Mouse (Mus musculus) hindbrain, embryonic 10.5 days (tissue): ENCODE measurements around the gene Degs2. TPM values are rescaled to one million over a fixed set of nuclear protein-coding genes. Genes with fewer than 3 reads are reported as not detected.

Experiments used
- DNase-seq: peaks from one replicate; pipeline ENCODE4 v3.0.0-alpha.2; 2017; ENCODE audit warnings: low spot score
- H3K27ac ChIP-seq: fragments of 300-500 bp; sonication (generic); 2 replicates; pipeline ENCODE4 v1.5.1; 2016; ENCODE audit warnings: mild to moderate bottlenecking, moderate library complexity
- H3K27me3 ChIP-seq: fragments of 300-500 bp; sonication (generic); 2 replicates; pipeline ENCODE4 v1.6.1; 2016; ENCODE audit warnings: mild to moderate bottlenecking; ENCODE audit not compliant: poor library complexity, insufficient read depth, severe bottlenecking
- H3K36me3 ChIP-seq: fragments of 300-500 bp; sonication (generic); 2 replicates; pipeline ENCODE4 v1.6.1; 2016; ENCODE audit warnings: mild to moderate bottlenecking, moderate library complexity
- H3K4me1 ChIP-seq: fragments of 300-500 bp; sonication (generic); replicated peaks from 2 replicates; pipeline ENCODE4 v1.6.1; 2016; ENCODE audit warnings: mild to moderate bottlenecking
- H3K4me3 ChIP-seq: fragments of 300-500 bp; sonication (generic); 2 replicates; pipeline ENCODE4 v1.5.1; 2016; ENCODE audit warnings: mild to moderate bottlenecking, moderate library complexity
- H3K9me3 ChIP-seq: fragments of 300-500 bp; sonication (generic); 2 replicates; pipeline ENCODE4 v1.6.1; 2016; ENCODE audit warnings: mild to moderate bottlenecking, moderate library complexity
- WGBS: fragments of 180-500 bp; shearing (Covaris S2); methylation state at CpG from one replicate; pipeline ENCODE4 v1.1.7; 2016; 5-methylcytosine and 5-hydroxymethylcytosine counted together
- polyA plus RNA-seq: library from polyadenylated mRNA; unstranded; fragments of >200 nt; fragmentation: Nextera tagmentation; extraction: Ambion mirVana; gene quantifications from 2 replicates; pipeline ENCODE4 v1.2.1, GENCODE M21; 2016

Gene Degs2
- polyA plus RNA-seq, 1 experiment from 2014 or later: 2.1 TPM

DNA sequence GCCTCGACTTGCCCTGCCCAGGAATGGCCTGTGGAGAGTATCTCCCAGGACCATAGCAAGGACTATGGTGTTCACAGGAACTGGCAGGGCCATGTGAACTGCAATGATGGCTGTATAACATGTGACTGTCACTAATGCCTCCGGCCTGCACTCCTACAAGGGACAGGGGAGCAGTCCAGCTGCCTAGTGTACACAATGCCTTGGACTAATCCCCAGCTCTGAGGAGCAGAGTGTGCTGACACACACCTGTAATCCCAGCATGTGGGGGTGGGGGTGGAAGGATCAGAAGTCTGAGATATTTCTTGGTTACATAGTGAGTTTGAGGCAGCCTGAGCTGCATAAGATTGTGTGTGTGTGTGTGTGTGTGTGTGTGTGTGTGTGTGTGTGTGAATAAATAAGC lies 8.5 kb downstream of the Degs2 start:
- H3K4me1 ChIP-seq: peaks cover 15% of the 10 kb centered on the region
- no peak for DNase-seq
- no peak overlapping the region for H3K4me3 ChIP-seq
- 79% methylated on average over 2 of the region's 2 CpGs for WGBS
- H3K27me3 ChIP-seq: no peaks in the 10 kb centered on the region
- peaks cover 14% of the 10 kb centered on the region for H3K36me3 ChIP-seq
- no peaks in the 10 kb centered on the region for H3K9me3 ChIP-seq
- no peak overlapping the region for H3K27ac ChIP-seq

DNA sequence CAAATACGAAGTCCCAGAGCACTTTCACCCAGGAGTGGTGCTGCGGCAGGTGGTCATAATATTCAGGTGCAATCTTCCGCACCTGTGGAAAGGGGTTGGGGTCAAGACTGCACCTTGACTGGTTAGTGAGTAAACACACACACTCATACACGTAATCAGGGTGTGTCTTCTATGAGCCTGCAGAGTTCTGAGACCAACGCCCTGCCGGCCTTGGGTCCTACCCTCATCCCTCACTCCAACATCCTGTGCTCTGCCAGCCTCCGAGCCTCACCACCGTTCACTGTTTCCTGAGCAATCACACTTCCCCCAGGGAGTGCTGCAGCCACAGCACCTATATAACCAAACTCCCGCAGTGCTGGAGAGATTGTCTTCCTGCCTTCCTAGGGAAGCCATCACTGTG lies 11.6 kb downstream of the Degs2 start:
- Histone ChIP-seq H3K27ac (no peak overlapping the region), H3K9me3 (no peaks in the 10 kb centered on the region), H3K36me3 (peaks cover 44% of the 10 kb centered on the region), H3K27me3 (no peaks in the 10 kb centered on the region), H3K4me1 (peaks cover 18% of the 10 kb centered on the region), H3K4me3 (no peak overlapping the region)
- no peak for DNase-seq
- WGBS: 86% methylated on average over 9 of the region's 9 CpGs

DNA sequence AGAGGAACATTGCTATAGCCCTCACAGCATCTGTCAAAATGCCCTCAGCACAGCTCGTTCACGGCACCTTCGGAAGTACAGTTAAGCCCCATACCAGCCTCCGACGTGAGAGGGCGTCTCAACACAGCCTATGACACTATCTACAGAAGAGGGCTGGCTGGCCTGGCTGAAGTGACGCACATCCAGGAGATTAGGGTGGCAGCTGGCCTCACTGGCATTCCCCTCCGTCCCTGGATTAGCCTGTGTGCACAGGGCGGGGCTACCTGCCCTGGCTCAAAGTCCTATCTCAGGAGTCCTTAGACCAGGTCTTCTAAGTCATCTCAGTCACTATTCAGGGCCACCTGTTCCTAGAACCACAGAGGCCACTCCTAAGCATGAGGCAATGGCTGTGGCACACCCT lies 12.9 kb downstream of the Degs2 start:
- 94% methylated on average over 9 of the region's 9 CpGs for WGBS
- H3K27ac ChIP-seq: no peak overlapping the region

DNA sequence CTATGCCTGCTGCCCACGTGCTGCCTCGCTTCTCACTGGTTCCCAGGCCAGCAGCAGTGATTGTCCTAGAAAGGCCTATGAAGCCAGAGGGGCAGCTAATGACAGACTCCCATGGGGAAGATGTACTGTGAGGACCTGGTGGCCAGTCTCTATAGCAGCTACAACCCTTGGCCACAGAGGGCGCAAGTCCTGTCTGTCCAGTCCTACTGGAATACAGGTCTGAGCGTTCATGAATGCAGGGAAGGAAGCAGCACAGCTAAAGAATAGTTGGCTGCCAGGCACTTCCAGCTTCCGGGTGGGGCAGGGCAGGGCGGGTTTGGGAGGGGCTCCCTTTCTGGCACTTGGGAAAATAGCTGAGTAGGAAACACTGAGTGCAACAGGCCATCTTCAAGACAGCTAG lies 15.2 kb downstream of the Degs2 start:
- no peaks in the 10 kb centered on the region for H3K9me3 ChIP-seq

More for the DNA sequence above, 12.9 kb downstream of the Degs2 start:
- Histone ChIP-seq H3K27me3 (no peaks in the 10 kb centered on the region), H3K9me3 (no peaks in the 10 kb centered on the region), H3K36me3 (peaks cover 57% of the 10 kb centered on the region), H3K4me3 (no peak overlapping the region), H3K4me1 (peaks cover 16% of the 10 kb centered on the region)
- DNase-seq: no peak

DNA sequence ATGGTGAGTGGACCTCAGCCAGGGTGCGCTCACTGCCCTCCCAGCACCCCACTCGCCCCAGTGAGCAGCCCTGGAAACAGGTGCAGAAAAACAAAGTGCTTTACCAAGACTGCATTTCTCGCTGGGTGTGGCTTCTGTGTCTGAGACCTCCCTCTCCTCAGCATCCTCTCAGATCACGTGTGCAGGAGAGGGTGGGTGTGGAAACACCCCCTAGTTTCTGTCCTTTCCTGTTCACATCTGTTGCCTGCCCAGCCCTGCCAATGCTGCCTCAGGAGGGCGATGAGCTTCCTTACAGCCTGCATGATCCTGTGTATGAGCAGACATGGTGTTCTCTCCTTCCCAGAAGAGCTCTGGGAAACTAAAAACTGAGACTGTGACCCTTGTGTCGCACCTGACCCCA lies 15.7 kb downstream of the Degs2 start:
- DNase-seq: no peak
- no peak overlapping the region for H3K4me3 ChIP-seq
- H3K27ac ChIP-seq: no peak overlapping the region
- no peaks in the 10 kb centered on the region for H3K9me3 ChIP-seq
- 81% methylated on average over 6 of the region's 6 CpGs for WGBS
- H3K4me1 ChIP-seq: peaks cover 16% of the 10 kb centered on the region
- no peaks in the 10 kb centered on the region for H3K27me3 ChIP-seq
- H3K36me3 ChIP-seq: peaks cover 84% of the 10 kb centered on the region

More for the DNA sequence above, 15.2 kb downstream of the Degs2 start:
- no peak overlapping the region for H3K4me3 ChIP-seq
- H3K4me1 ChIP-seq: peaks cover 16% of the 10 kb centered on the region
- WGBS: 78% methylated on average over 6 of the region's 6 CpGs
- no peak overlapping the region for H3K27ac ChIP-seq
- H3K27me3 ChIP-seq: no peaks in the 10 kb centered on the region
- H3K36me3 ChIP-seq: peaks cover 79% of the 10 kb centered on the region
- DNase-seq: no peak

DNA sequence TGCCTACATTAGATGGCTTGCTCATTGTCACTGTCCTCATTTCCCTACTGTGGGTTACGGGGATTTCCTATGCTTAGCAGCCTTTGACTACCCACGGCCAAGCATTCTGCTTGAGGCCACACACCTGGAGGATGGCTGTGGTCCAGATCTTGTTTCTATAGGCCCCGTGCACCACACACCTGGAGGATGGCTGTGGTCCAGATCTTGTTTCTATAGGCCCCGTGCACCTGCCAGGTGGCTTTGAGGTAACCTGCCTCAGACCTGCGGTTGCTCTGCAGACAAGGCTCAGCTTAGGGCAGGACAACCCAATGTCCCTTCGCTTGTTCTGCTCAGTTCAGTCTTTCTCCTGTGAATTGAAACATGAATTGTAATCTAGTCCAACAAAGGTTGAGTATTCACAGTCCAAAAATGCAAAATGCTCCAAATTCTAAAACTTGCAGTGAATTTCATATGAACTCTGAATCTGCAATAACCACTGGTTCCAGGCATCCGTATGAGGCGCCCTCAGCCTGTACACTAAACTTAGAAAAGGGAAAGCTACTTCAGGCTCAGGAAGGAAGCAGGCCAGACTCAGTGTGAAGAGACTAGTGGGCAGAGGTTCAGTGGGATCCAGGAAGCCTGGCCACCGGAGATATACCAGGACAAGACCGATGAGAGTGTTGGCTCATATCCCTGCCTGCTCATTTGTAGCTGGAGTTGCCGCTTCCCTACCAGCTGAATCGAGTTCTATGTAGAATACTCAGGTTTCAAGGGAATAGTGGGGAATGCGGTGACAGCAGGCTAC lies 19.7 kb downstream of the Degs2 start:
- no peaks in the 10 kb centered on the region for H3K9me3 ChIP-seq
- no peak overlapping the region for H3K27ac ChIP-seq
- H3K4me3 ChIP-seq: no peak overlapping the region
- no peaks in the 10 kb centered on the region for H3K4me1 ChIP-seq
- H3K27me3 ChIP-seq: no peaks in the 10 kb centered on the region
- no peak for DNase-seq
- 89% methylated on average over 13 of the region's 13 CpGs for WGBS
- peaks cover 98% of the 10 kb centered on the region for H3K36me3 ChIP-seq

DNA sequence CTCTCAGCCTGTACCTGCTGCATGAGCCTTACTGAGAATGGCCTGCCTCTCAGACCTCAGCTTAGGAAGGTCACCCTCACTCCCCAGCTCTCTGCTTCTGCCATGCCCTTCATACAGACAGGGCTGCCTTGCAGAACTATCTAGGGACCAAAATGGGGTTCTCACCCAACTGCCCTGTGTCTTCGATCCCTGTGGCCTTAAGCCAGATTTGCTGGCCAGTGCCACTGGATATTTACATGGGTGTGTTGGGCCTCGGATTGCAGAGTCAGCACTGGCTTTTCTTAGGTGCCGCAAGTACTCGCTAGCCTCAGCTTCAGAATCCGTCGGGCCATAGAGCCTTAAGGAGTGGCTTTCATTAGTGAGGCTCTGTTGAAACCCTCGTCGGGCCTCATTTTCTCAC lies 21.3 kb downstream of the Degs2 start:
- peaks cover 98% of the 10 kb centered on the region for H3K36me3 ChIP-seq
- WGBS: 94% methylated on average over 8 of the region's 8 CpGs
- no peak overlapping the region for H3K27ac ChIP-seq

DNA sequence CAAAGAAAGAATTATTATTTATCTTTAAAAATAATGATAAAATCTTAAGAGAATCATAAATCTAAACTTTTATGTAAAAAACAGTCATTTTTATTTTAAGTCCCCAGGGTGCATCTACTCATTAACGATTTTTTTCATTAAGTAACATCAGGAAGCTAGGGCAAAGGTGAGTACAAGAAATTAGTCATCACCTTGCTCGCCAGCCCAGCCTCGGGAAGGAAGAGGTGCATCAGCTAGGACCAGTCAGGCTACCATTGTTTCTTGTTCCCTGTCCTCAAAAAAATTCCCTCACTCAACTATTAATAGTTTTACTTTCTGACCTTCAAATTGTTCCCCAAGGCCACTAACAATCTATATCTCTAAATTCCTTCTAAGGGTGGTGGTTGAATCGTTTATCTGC lies 23.7 kb downstream of the Degs2 start:
- H3K27ac ChIP-seq: no peak overlapping the region
- no peaks in the 10 kb centered on the region for H3K9me3 ChIP-seq
- no peaks in the 10 kb centered on the region for H3K27me3 ChIP-seq
- WGBS: 90% methylated on average over 4 of the region's 4 CpGs
- no peak for DNase-seq
- H3K4me3 ChIP-seq: no peak overlapping the region
- no peaks in the 10 kb centered on the region for H3K4me1 ChIP-seq
- peaks cover 96% of the 10 kb centered on the region for H3K36me3 ChIP-seq

More for the DNA sequence above, 21.3 kb downstream of the Degs2 start:
- Histone ChIP-seq H3K27me3 (no peaks in the 10 kb centered on the region), H3K4me1 (no peaks in the 10 kb centered on the region), H3K9me3 (no peaks in the 10 kb centered on the region), H3K4me3 (no peak overlapping the region)
- no peak for DNase-seq

DNA sequence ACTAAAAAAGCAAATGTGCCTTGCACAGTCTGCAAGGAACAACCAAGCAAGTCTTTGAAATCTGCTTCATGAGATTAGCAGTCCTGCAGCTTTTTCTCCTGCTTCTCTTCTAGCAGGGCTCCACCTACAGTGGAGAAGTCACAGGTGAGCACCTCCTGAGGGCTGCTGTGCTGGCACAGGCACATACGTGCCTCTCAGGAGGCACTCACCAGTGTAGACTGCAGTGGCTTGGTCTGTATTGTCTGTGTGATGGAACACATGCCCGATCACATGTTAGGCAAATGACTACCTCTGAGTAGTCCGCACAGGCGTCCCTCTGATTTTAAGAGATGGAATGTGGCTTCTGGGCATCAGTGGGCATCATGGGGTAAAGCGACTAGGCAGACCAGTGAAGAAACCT lies 25.0 kb downstream of the Degs2 start:
- no peak for DNase-seq
- H3K27ac ChIP-seq: no peak overlapping the region
- WGBS: 92% methylated on average over 5 of the region's 5 CpGs
- no peaks in the 10 kb centered on the region for H3K9me3 ChIP-seq
- H3K36me3 ChIP-seq: peaks cover 94% of the 10 kb centered on the region
- no peaks in the 10 kb centered on the region for H3K27me3 ChIP-seq
- no peak overlapping the region for H3K4me3 ChIP-seq
- H3K4me1 ChIP-seq: no peaks in the 10 kb centered on the region

DNA sequence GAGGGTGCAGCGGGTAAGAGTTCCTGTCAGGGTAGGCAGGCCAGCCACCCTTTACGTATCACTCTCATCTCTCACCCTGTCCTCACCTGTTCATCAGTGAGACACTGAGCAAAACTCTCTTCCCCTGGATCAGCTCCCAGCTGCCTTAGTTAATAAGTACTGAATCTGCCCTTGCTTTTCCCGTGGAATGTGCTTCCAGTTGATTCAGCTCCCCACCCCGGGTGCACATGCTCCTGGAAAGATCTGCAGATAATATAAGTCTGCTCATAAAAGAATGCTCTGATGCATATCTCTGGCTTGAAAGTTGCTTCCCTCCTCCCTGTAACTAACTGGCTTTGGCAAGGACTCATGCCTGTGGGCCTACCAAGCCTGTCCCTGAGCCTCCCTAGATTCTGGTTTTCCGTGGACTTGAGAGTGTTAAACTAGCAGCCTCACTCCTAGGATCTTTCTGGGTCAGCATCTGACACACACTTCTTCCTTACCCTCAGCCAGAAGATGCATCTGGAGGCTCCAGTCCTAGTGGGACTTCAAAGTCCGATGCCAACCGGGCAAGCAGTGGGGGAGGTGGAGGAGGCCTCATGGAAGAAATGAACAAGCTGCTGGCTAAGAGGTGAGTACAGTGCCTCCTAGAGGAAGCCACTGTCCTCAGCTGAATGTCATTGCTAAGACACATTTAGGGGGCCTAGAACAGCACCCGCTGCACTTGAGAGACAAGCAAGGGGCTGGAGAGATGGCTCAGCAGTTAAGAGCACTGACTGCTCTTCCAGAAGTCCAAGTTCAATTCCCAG lies 26.3 kb downstream of the Degs2 start:
- 83% methylated on average over 8 of the region's 8 CpGs for WGBS
- no peaks in the 10 kb centered on the region for H3K4me1 ChIP-seq
- H3K27ac ChIP-seq: no peak overlapping the region
- H3K4me3 ChIP-seq: no peak overlapping the region
- no peaks in the 10 kb centered on the region for H3K27me3 ChIP-seq
- no peaks in the 10 kb centered on the region for H3K9me3 ChIP-seq
- no peak for DNase-seq
- peaks cover 94% of the 10 kb centered on the region for H3K36me3 ChIP-seq

DNA sequence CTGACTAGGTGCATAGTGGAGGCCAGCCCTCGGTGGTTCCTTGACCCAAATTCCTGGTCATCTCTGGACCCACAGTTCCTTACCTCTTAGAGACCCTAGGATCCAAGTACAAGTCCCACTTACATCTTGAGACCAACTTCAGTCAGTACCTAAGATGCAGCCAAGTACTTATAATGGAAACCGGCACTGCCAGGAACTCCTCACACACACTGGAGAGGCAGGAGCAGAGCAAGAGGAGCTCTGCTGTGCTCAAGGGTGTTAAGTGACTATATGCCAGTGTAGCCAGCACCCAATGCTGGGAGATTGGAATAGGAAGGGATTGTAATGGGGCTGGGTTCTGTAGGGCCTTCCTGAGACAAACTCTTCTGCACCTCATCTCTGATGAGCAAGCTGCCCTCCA lies 27.2 kb downstream of the Degs2 start:
- 94% methylated on average over 2 of the region's 2 CpGs for WGBS

DNA sequence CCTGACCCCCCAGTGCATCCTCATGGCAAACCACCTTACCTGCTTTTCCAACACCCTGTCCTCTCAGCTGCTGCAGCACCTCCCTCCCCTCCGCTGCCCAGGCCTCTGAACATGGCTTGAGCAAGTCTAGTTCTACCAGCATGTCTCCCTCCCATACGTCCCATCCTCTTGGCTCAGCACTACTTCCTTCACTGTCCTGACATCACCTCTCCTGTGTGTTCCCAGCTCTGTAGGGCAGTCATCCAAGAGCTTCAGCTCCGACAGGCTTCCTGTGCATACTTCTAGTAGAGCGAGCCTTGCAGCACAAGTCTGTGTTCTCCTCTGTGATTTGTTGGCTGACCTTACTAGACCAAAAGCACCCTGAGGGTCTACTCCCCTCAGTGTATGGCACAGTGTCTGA lies 27.6 kb downstream of the Degs2 start:
- Histone ChIP-seq H3K36me3 (peaks cover 94% of the 10 kb centered on the region), H3K27ac (no peak overlapping the region), H3K4me3 (no peak overlapping the region), H3K9me3 (no peaks in the 10 kb centered on the region), H3K4me1 (no peaks in the 10 kb centered on the region), H3K27me3 (no peaks in the 10 kb centered on the region)
- WGBS: 91% methylated on average over 4 of the region's 4 CpGs
- DNase-seq: no peak

More for the DNA sequence above, 27.2 kb downstream of the Degs2 start:
- Histone ChIP-seq H3K36me3 (peaks cover 94% of the 10 kb centered on the region), H3K27me3 (no peaks in the 10 kb centered on the region), H3K4me3 (no peak overlapping the region), H3K4me1 (no peaks in the 10 kb centered on the region), H3K27ac (no peak overlapping the region), H3K9me3 (no peaks in the 10 kb centered on the region)
- DNase-seq: no peak

DNA sequence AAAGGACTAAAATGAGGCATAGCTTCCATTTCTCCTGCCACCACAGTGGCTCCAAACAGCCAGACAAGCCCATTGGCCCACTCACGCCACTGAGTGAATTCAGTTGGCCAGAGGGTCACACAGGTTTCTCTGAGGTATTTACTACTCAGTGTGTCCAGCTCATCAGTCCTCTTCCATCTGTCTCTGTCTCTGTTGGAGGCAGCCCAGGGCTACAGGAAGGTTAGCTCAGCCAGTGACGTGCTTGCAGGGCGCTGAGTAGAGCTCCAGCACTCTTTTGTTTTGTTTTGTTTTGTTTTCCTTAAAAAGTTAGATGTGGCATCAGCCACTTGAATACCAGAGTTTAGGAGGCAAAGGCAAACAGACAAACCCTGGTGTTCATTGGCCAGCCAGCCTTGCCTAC lies 28.6 kb downstream of the Degs2 start:
- no peak for DNase-seq
- peaks cover 88% of the 10 kb centered on the region for H3K36me3 ChIP-seq
- H3K27me3 ChIP-seq: no peaks in the 10 kb centered on the region
- no peak overlapping the region for H3K4me3 ChIP-seq
- 72% methylated on average over 3 of the region's 3 CpGs for WGBS
- H3K4me1 ChIP-seq: no peaks in the 10 kb centered on the region
- no peaks in the 10 kb centered on the region for H3K9me3 ChIP-seq
- H3K27ac ChIP-seq: no peak overlapping the region
